Mouse (Mus musculus) small intestine, adult 2 months (tissue): ENCODE measurements at regions not wholly inside any gene's neighbourhood (a gene's known extent, or its start where the extent isn't known, plus 50 kb on each side); places are given as distances from the start of the nearest gene placed in this dataset.

Experiments
- CTCF ChIP-seq: fragments of 200-500 bp; IDR thresholded peaks from 2 replicates; pipeline ENCODE4 v1.5.1; 2012; ENCODE audit warnings: low read depth, mild to moderate bottlenecking, control low read depth, inconsistent platforms, low read length, moderate library complexity, mixed read lengths; ENCODE audit not compliant: insufficient replicate concordance, insufficient read length; ENCODE audit errors: extremely low read depth
- POLR2A ChIP-seq: fragments of 200-500 bp; IDR thresholded peaks from 2 replicates; pipeline ENCODE4 v1.6.1; 2012; ENCODE audit warnings: low read depth, mild to moderate bottlenecking, control low read depth, inconsistent platforms, low read length, moderate library complexity

DNA sequence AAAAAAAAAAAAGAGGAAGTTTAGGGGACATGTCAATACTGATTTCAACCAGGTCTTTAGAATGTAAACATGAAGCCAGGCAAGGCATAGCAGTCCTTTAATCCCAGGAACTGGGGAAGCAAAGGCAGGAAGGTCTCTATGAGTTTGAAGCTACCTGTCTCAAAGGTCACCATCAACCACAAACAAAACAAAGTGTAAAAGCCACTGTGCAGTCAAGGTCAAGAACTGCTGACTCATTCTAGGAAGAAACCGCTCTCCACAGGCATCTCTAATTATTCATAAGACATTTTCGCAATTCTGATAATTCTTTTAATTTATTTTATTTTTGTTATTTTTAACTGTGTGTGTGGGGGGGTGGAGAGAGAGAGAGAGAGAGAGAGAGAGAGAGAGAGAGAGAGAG is 364.0 kb downstream of the Cntnap4 start:
- TF ChIP-seq CTCF (no peak), POLR2A (no peak)
